ENCODE assay signal across 19 mouse cellular contexts in genomic region chr9:111062840-111063239, GRCm38 (mm10). TPM values are rescaled to one million over a fixed set of nuclear protein-coding genes. Genes with fewer than 3 reads are reported as not detected.
DNase-seq lines count a peak whose midpoint lies in the region; ATAC-seq lines count a peak whose summit lies in the region.
"Had no signal": no experiment of that assay in that cellular context is flagged by ENCODE, and none has a peak within 500 bp of the region (broad histone marks: within the 10 kb centered on the region; RNA-seq: fewer than 3 reads in every experiment).

No protein-coding gene starts in this region.

- DNase-seq in 416B (ENCODE audit: low read depth) = peak; percentile 65
- DNase-seq in A20 (ENCODE audit: low read depth, low spot score) = peak; percentile 26
- no peak for DNase-seq in cerebellum, adult 11 months
- DNase-seq in urinary bladder, postnatal 10 days (ENCODE audit: low spot score) = no peak
- DNase-seq: adrenal gland, postnatal 10 days; B cell, adult 2 months; cerebellum, adult 11-12 months; cerebellum, adult 8-10 months; cerebellum, postnatal 10 days; cerebellum, postnatal 36 days; embryo, embryonic 11 days; forebrain, postnatal 0 days; gastrocnemius, adult 2 months; gastrocnemius, postnatal 14 days; heart, adult 2 months had no signal

- ATAC-seq in granulocyte monocyte progenitor cell, adult 5-6 weeks (replicated peaks; ENCODE audit: poor library complexity, severe bottlenecking) = peak; percentile 56
- ATAC-seq in erythroblast, adult 5-6 weeks (replicated peaks; ENCODE audit: low FRiP score, poor library complexity, severe bottlenecking) = no peak
- ATAC-seq: forebrain, embryonic 14.5 days; forebrain, postnatal 0 days; intestine, postnatal 0 days had no signal

RNA-seq across cellular contexts. Expression of gene Ccrl2, which starts 5.5 kb away (rescaled TPM):
- total RNA-seq in granulocyte monocyte progenitor cell, adult 5-6 weeks (2014; fragmentation: Nextera tagmentation) = 3.7 TPM in 1 of 2 replicates, not detected in the other
- total RNA-seq in granulocyte monocyte progenitor cell, adult 5-6 weeks (2017) = 6.5 and 8.8 TPM in 2 replicates
- 32.7 and 39.5 TPM in 2 replicates for total RNA-seq in erythroblast, adult 5-6 weeks (2015; ENCODE audit: low replicate concordance)
- total RNA-seq in erythroblast, adult 5-6 weeks (2017; ENCODE audit: low replicate concordance) = 43.8 and 65.4 TPM in 2 replicates

RNA-seq across cellular contexts. Expression of gene Ltf, which starts 43.8 kb away (rescaled TPM):
- total RNA-seq in granulocyte monocyte progenitor cell, adult 5-6 weeks (2014; fragmentation: Nextera tagmentation) = 32.3 TPM in 1 of 2 replicates, not detected in the other
- total RNA-seq in granulocyte monocyte progenitor cell, adult 5-6 weeks (2017) = 99.6 and 152 TPM in 2 replicates
- total RNA-seq in erythroblast, adult 5-6 weeks (2015; ENCODE audit: low replicate concordance) = 948 and 1,023 TPM in 2 replicates
- 738 and 893 TPM in 2 replicates for total RNA-seq in erythroblast, adult 5-6 weeks (2017; ENCODE audit: low replicate concordance)
- total RNA-seq: gastrocnemius, adult 2 months; heart, adult 2 months had no signal

RNA-seq across cellular contexts. Expression of gene Lrrfip2, which starts 54.6 kb away (rescaled TPM):
- 34.0 and 37.9 TPM in 2 replicates for total RNA-seq in granulocyte monocyte progenitor cell, adult 5-6 weeks (2014; fragmentation: Nextera tagmentation)
- total RNA-seq in granulocyte monocyte progenitor cell, adult 5-6 weeks (2017) = 75.1 and 86.0 TPM in 2 replicates
- 5.6 and 6.5 TPM in 2 replicates for total RNA-seq in erythroblast, adult 5-6 weeks (2015; ENCODE audit: low replicate concordance)
- total RNA-seq in erythroblast, adult 5-6 weeks (2017; ENCODE audit: low replicate concordance) = 30.9 and 40.8 TPM in 2 replicates

Comparison
In these comparisons a context has a peak if more than half of its experiments do, and no peak if none do; other contexts are left out.
1. DNase-seq: peak in 416B (single experiment) and A20 (single experiment); none in cerebellum, adult 11 months (single experiment) and urinary bladder, postnatal 10 days (single experiment).
2. RNA of gene Ltf, which starts 43.8 kb away (total RNA-seq): 738 to 1,023 TPM in erythroblast, adult 5-6 weeks; 32.3 to 152 TPM in granulocyte monocyte progenitor cell, adult 5-6 weeks; every median in the first group is over 4 times any median in the second.